Comparison of ENCODE assay signal across 1 mouse cellular context in the genomic region with DNA sequence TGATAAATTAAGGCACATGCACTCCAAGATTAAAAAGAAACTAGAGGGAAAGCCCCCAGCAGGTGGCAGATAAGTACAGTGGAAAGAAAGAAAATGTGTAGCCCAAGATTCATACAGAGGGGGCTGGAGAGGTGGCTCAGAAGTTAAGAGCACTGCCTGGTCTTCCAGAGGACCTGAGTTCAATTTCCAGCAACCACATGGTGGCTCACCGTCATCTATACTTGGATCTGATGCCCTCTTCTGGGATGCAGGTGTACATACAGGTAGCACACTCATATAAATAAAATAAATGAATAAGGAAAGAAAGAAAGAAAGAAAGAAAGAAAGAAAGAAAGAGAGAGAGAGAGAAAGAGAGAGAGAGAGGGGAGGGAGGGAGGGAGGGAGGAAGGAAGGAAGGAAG.
TF ChIP-seq lines count a peak whose summit lies in the region.

No protein-coding gene starts in this region.

TF ChIP-seq in MEL, 35 proteins besides CTCF, POLR2A, EP300 and RAD21:
- TF ChIP-seq ZC3H11A (IDR thresholded peaks at IDR 0.05; ENCODE audit: low read depth, low read length), result 0 out of 2 replicates have a peak, but pooled peaks have one; percentile 9
- TF ChIP-seq SMC3 (IDR thresholded peaks at IDR 0.05; ENCODE audit: low read depth, low read length), result peak; percentile 48
- TF ChIP-seq ZMIZ1 (IDR thresholded peaks at IDR 0.05; ENCODE audit: low read depth, low read length), result no peak
